Mouse (Mus musculus) erythroblast, embryonic 14.5 days (primary cell): Measurements from ENCODE around the gene Gm21905. TPM values are rescaled to one million over a fixed set of nuclear protein-coding genes. Genes with fewer than 3 reads are reported as not detected.

Source experiments
- H3K27me3 ChIP-seq: 2 replicates; pipeline ENCODE4 v1.6.1; 2012; ENCODE audit warnings: inconsistent platforms; ENCODE audit not compliant: control insufficient read depth
- H3K36me3 ChIP-seq: 2 replicates; pipeline ENCODE4 v1.6.1; 2012; ENCODE audit warnings: mild to moderate bottlenecking, inconsistent platforms; ENCODE audit not compliant: control insufficient read depth
- H3K4me1 ChIP-seq: 2 replicates; pipeline ENCODE4 v1.6.1; 2012; ENCODE audit warnings: inconsistent platforms; ENCODE audit not compliant: control insufficient read depth
- H3K4me3 ChIP-seq: replicated peaks from 2 replicates; pipeline ENCODE3; 2012; ENCODE audit warnings: moderate library complexity, mild to moderate bottlenecking, inconsistent platforms
- H3K9me3 ChIP-seq: 2 replicates; pipeline ENCODE4 v1.6.1; 2012; ENCODE audit warnings: low read length, inconsistent platforms, mixed read lengths; ENCODE audit not compliant: control insufficient read depth
- GATA1 ChIP-seq: IDR thresholded peaks from 2 replicates; pipeline ENCODE4 v1.6.1; 2012; ENCODE audit warnings: low read length, inconsistent platforms, mixed read lengths
- TAL1 ChIP-seq: IDR thresholded peaks from 3 replicates; pipeline ENCODE4 v1.6.1; 2012; ENCODE audit warnings: low read length, inconsistent platforms, mixed read lengths
- polyA plus RNA-seq: library from polyadenylated mRNA; stranded (reverse); fragments of >175 nt; gene quantifications from 2 replicates; pipeline ENCODE4 v1.2.3, GENCODE M21; 2012

The Gm21905 gene
- polyA plus RNA-seq, 1 experiment = not detected

DNA sequence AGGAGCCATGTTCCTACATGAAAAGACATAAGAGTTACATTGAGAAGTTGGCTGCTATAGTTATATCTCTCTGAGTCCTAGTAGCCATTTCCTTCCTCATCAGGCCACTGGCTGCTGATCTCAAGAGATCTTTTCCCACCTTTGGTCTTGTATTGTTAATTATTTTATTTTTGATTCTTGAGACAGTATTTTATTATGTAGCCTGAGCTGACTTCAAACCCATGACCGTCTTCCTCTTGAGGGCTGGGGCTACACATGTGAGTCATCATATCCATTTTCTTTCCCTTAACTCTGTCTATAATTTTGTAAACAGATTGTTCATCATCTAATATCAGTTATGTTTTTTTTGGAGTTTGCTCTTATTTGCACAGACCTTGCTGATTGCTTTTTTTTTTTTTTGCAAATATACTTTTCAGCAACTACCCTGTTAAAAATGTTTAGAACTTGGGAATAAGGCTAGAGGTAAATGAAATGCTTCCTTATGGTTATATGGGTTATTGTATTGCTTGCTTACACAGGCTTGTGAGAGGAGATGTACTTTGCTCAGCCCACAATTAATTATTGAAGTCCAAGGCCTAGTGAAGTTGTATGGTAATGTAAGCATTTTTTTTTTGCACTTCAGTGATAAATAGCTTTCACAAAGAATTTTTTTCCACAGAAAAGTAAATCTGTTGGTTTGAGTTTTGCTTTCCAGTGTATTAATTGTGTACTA, 2.0 kb downstream of the Gm21905 start:
- no peaks in the 10 kb centered on the region for H3K4me1 ChIP-seq
- TF ChIP-seq GATA1 (no peak), TAL1 (no peak)
- no peaks in the 10 kb centered on the region for H3K36me3 ChIP-seq
- no peaks in the 10 kb centered on the region for H3K27me3 ChIP-seq
- H3K9me3 ChIP-seq = no peaks in the 10 kb centered on the region
- no peak overlapping the region for H3K4me3 ChIP-seq

DNA sequence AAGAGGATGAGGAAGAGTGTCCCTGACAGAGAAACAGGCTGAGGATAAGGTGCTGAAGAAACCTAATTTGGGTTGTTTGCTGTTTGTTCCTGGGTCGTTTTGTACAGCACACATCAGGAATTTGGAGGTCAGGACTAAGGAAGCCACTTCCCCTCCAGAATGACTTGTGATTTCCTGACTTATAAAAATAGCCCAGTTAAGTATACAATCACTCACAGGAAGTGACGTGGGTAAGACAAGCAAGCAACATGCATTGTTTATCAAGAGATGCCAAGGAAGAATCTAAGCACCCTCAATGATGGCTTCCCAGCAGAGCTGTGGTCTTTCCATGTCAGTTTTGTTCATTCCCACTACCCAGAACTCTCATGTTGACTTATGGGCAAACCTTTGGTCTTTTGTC, 3.0 kb downstream of the Gm21905 start:
- Histone ChIP-seq H3K4me1 (no peaks in the 10 kb centered on the region), H3K36me3 (no peaks in the 10 kb centered on the region), H3K4me3 (no peak overlapping the region), H3K9me3 (no peaks in the 10 kb centered on the region), H3K27me3 (no peaks in the 10 kb centered on the region)
- TF ChIP-seq TAL1 (no peak), GATA1 (no peak)

DNA sequence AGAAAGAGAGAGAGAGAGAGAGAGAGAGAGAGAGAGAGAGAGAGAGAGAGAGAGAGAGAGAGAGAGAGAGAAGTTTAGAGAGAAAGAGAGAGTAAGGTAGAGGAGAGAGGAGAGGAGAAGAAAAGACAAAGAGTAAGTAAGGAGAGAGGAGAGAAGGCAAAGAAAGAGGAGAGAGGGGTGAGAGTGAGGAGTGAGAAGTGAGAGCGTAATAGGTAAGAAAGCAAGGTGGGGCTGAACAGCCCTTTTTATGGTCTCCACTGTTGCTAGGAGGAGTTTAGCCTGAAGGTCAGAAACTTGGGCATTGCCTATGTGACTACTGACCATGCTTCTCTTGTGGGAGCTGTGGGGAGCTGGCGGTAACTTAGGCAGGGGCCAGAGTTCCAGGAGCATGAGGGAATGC, 4.9 kb downstream of the Gm21905 start, which contains the start of gene Gm5108:
Gm5108 (plus strand) TSS at position 301 of the 400 bp plus-strand sequence.
- H3K9me3 ChIP-seq = no peaks in the 10 kb centered on the region
- H3K4me1 ChIP-seq = no peaks in the 10 kb centered on the region
- TF ChIP-seq GATA1 = no peak
- TF ChIP-seq TAL1 = no peak
- H3K27me3 ChIP-seq = no peaks in the 10 kb centered on the region
- no peak within 1 kb of the TSS for H3K4me3 ChIP-seq
- H3K36me3 ChIP-seq = no peaks in the 10 kb centered on the region

DNA sequence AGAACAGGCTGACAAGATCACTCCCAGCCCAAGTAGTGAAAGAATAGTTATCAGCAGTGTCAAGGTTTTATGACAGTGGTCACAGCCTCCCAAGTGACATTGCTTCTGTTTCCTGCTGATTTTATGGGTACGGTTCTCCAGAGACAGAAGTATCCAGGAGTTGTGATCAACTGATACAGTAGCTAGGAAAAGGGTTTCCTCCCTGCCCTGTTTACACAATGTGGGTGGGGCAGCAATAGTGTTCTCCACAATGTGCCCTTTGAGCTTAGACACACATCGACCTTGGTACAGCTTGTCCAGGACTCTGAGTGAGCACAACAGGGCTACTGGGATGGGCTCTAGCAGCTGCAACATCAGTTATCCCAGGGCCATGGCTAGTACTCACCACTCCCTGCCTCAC, 14.6 kb downstream of the Gm21905 start:
- TF ChIP-seq TAL1 (no peak), GATA1 (no peak)
- Histone ChIP-seq H3K9me3 (no peaks in the 10 kb centered on the region), H3K4me1 (peaks cover 5% of the 10 kb centered on the region), H3K36me3 (no peaks in the 10 kb centered on the region), H3K4me3 (no peak overlapping the region), H3K27me3 (no peaks in the 10 kb centered on the region; the same call in 1 of the 2 replicates)

DNA sequence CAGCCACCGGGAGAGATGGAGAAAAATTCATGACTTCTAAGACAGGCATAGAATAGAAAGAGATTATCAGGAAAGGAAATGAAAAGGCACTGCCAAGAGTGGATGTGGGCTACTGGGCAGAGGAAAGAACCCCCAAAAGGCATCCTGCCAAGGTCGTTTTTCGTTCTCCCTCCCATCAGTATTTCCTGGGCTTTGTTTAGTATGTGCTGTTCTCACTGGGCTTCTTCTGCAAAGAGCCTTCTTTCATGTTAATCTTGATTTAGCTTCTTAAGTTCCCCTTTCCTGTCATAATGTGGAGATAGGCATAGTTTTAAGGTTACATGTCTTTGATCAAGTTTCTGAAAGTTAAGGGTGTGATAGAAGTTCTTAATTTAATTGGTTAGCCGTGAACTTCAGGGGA, 15.6 kb downstream of the Gm21905 start:
- H3K4me1 ChIP-seq = peaks cover 5% of the 10 kb centered on the region
- no peaks in the 10 kb centered on the region for H3K9me3 ChIP-seq
- H3K36me3 ChIP-seq = no peaks in the 10 kb centered on the region
- no peaks in the 10 kb centered on the region; the same call in 1 of the 2 replicates for H3K27me3 ChIP-seq
- TF ChIP-seq TAL1 = no peak
- no peak for TF ChIP-seq GATA1
- no peak overlapping the region for H3K4me3 ChIP-seq

DNA sequence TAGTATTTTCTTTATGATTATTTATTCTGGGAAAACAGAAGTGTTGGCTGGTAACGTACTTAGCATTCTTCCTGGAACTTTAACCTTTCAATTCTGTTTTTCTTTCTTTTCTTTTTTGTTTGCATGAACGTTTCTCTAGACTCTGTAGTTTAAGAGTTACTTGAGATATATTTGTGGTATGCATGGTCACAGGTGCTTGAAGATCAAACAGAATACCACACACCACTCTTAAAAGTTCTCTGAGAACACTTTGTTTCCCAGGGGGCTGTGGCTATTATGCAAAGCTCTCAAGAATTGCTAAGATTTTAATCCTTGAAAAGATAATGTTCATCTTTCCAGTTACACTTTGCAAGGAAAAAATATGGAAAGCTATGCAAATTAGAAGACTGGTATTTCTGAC, 41.7 kb downstream of the Gm21905 start:
- Histone ChIP-seq H3K4me3 (no peak overlapping the region), H3K4me1 (peaks cover 5% of the 10 kb centered on the region), H3K27me3 (peaks cover 3% of the 10 kb centered on the region; the same call in 1 of the 2 replicates), H3K9me3 (no peaks in the 10 kb centered on the region), H3K36me3 (no peaks in the 10 kb centered on the region)
- TF ChIP-seq GATA1 (no peak), TAL1 (no peak)

DNA sequence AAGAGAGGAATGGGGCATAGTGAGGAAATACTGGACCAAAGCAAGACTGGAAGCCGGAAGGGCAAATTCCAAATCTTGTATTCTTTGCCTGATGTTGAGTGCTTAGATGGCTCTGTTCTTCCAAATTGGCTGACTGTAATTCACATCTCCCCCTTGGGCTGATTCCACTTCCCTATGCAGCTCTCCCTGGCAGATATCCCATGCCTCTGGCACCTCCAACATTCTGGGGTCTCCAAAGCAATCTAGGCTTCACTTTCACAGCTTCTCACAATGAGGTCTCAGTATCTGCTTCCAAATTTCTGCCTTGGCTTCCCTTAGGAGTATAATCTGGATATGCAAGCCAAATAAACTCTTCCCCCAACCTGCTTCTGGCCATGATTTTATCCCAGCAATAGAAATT, 47.3 kb downstream of the Gm21905 start:
- Histone ChIP-seq H3K9me3 (no peaks in the 10 kb centered on the region), H3K4me3 (no peak overlapping the region), H3K27me3 (peaks cover 3% of the 10 kb centered on the region; the same call in 1 of the 2 replicates), H3K4me1 (peaks cover 5% of the 10 kb centered on the region), H3K36me3 (no peaks in the 10 kb centered on the region)
- TF ChIP-seq TAL1 (no peak), GATA1 (no peak)

DNA sequence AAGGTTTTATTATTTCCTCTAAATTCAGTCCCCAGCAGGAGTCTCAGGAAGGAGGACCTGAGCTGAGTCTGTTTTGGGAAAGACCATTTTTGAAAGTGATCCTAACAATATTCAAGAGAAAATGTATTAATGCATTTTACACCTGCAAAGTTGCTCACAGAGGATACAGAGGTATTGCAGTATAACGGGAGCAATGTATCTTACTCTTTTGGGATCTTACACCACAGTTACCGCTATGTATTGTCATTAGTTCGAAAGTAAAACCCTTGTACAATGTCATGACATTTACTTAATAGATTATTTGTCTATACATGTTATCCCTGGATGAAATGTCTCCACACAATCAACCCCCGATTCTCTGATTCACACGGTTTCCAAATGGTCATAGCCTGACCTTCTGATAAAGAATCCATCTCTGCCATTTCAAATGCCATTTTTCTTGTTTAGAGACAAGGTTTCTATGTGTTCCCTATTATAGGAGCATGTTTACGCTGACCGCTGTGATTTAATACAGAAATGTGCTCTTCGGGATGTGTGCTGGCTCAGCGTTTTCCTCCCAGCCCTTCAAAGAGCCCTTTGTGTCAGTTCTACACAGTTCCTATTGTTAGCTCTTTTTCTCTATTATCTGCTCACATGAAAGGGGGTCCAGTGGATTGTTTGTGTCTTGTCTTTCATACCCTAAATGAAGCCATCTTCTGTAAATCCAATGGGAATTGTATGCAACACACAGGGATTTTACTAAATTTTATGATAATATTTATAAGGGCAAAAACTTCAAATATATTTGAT, 61.6 kb downstream of the Gm21905 start:
- Histone ChIP-seq H3K9me3 (no peaks in the 10 kb centered on the region), H3K36me3 (no peaks in the 10 kb centered on the region), H3K27me3 (no peaks in the 10 kb centered on the region; the same call in 1 of the 2 replicates), H3K4me1 (peaks cover 17% of the 10 kb centered on the region), H3K4me3 (no peak overlapping the region)
- TF ChIP-seq TAL1 (no peak), GATA1 (no peak)

DNA sequence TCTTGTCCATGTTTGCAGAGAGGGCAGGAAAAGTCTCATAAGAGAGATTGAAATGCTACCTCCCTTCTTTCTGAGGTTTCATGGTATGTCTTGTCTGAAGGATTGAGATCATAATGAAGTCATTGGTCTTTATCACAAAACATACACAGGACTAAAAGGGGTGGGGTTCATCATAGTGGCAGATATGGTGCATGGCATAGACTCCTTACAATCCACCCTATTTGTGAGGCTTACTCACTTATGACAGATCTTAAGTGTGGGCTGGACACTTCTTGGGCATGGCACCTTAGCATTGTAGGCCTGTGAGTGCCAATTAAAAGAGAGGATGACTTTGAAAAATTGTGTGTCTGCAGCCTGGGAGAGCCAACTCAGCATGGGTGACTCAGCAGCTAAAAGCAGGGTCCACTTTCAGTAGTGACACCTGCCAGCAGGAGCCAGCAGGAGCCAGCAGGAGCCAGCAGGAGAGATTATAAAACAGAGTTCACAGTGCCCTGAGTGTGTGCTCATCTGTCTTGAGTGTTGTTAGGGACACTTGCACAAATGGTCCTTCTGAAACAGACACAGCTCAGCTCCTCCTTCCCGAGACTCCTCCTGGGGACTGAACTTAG, 62.6 kb downstream of the Gm21905 start:
- no peaks in the 10 kb centered on the region for H3K36me3 ChIP-seq
- peaks cover 17% of the 10 kb centered on the region for H3K4me1 ChIP-seq
- H3K9me3 ChIP-seq = no peaks in the 10 kb centered on the region
- TF ChIP-seq TAL1 (no peak), GATA1 (no peak)
- H3K27me3 ChIP-seq = peaks cover under 1% of the 10 kb centered on the region
- no peak overlapping the region for H3K4me3 ChIP-seq

Other genes starting within 250 kb of the Gm21905 start
- gene Atp8a1, start 99.0 kb downstream of the Gm21905 start, polyA plus RNA-seq = 0.51 and 0.68 TPM in 2 replicates
- not detected in 2 replicates for gene Gm5108, start 4.8 kb downstream of the Gm21905 start, polyA plus RNA-seq
- gene Grxcr1, start 85.4 kb upstream of the Gm21905 start, polyA plus RNA-seq = not detected in 2 replicates